Mouse (Mus musculus) mouse embryonic stem cell (cell line): ENCODE measurements around the gene Trim3.

Experiments
- in situ Hi-C, 2 experiments: fragments of 300-500 bp; cut with MboI; formaldehyde crosslinking; loops; 1 replicate in 1 of 2; 3 replicates in 1 of 2; pipeline ENCODE4 v1.14.3; 2019 to 2020; ENCODE audit warnings: low sequenced_read_pairs in 2 of 2, low pct_unique_long_range_greater_than_20kb in 1 of 2, mixed read lengths in 1 of 2; ENCODE audit not compliant: unreplicated experiment in 1 of 2

The Trim3 gene

DNA sequence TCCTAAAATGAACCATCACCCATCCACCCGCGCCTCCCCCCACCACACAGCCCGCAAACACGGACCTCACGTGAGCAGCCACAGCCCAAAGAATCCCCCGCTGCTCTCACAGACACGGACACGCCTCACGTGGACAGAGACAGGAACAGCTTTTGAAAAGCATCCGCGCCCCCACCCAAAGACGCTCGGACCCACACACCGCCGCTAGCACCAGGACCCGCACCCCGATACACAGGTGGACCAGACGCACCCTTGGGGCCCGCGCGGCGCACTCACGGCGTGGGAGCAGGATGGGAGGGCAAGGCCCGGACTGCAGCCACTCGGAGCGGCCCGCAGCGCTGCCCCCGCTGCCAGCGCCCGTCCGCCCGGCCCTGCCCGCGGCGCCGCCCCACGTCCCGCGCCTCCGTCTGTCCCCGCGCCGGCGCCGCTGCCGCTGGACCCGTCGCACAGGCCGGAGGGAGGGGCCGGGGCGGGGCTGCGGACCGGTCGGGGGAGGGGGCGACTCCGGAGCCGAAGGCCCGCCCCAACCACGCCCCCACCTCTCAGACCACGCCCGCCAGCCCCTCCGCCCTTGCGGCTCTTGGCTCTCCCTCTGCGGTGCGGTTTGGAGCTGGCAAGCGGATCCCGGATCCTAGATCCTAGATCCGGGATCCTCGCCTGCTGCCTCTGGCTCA is at the start of gene Trim3:
Trim3 (minus strand) TSS at position 445 of the 674 bp plus-strand sequence.
- in situ Hi-C loops: no loop called here

DNA sequence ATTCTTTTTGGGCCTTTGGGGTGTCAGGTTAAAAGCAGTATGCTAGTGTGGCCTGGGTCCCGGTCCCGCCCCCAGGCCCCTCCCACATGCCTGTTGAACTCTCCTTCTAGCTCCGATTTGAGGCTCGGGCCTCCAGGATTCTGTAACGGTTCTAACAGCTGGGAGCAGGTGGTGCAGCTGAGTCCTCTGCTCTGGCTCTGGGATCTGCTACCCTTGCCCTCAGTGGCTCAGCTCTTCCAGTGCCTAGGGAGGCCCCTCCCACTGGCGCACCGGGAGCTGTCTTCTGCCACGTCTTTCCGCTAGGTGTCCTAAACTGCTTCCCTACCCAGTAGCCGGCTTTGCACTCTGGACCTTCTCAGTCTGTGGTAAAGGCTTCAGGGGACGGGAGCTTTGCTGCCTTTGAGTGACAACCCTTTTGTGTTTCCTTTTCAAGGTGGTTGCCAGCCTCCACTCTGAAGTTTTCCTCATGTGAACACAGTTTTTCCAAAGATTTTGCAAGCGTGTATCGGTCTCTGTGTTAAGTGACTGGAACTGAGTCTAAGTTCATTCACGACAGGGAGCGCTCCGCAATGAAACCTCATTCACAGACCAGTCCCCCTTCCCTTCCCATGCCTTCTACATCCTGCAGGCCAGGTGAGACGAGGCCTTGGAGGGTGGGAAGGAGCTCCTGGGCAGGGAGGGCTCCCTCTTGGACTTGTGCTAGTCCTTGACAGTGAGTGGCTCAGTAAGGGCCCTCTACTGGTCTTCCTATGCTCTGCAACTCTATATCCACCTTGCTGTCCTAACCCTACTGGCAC is 17.5 kb upstream of the Trim3 start, which contains the start of gene Dnhd1:
Dnhd1 (plus strand) TSS at position 189 of the 797 bp plus-strand sequence.
- in situ Hi-C loops: no loop called here

DNA sequence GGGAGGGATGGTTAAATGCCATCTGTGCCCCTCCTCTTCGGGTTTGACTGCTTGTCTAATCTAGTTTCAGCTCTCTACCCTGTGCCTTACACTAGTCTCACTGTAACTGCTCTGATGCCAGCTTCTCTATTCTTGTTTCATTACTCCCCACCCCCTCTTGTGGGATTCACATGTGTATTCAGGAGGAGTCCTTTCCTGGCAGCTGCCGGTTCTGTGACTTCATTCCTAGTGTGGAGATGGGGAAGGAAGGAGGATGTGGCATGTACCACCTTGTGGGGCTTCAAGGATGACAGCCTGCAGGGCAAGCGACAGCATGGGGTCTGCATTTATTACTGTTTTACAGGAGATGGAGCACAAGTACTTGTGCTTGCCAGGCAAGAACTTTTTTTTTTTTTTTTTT is 8.6 kb upstream of the Trim3 start:
- in situ Hi-C loops: no loop called here

DNA sequence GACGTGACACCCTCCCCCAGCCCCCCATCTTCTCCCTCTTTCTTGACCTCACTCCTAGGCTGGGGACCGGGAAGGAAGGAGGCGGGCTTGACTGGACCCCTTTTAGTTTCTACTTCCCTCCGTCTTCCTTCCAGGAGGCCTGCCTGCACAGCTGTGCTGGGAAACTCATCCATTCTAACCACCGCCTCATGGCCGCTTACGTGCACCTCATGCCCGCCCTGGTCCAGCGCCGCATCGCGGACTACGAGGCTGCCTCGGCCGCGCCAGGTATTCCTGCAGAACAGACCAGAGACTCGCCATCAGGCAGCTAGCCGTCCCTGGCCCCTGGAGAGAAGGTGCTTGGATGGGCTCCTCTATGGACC is 7.5 kb upstream of the Trim3 start:
- in situ Hi-C loops: no loop called here

DNA sequence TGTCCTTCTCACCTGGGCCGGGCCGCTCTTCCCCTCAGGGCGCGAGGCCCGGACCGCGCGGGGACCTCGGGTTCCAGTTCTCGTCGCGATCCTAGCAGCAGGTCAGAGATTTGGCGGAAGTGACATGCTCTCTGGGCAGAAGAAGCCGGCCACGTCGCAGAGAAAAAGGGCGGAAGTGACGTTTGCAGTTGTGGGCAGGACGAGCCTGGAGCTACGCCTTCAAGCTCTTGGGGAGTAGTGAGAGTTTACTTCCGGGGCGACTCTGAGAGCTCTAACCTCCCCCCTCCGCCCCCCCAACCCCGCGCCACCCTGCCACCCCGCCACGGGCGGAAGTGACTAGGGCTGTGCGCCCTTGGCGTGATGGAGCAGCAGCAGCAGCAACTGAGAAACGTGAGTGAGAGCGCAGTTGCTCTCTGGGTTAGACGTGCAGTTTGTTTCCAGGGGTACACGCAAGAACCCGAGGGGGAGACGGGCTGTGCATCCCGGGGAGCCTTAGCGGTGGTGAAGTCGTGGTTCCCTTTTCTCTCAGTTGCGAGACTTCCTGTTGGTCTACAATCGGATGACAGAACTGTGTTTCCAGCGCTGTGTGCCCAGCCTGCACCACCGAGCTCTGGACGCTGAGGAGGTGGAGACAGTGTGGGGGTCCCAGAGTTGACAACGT is 7.0 kb upstream of the Trim3 start, which contains the start of the genes Arfip2 and Gm45799:
Arfip2 (minus strand) TSS at position 184 of the 661 bp plus-strand sequence.
Gm45799 (plus strand) TSS at position 320 of the 661 bp plus-strand sequence.
- in situ Hi-C loops: no loop called here

DNA sequence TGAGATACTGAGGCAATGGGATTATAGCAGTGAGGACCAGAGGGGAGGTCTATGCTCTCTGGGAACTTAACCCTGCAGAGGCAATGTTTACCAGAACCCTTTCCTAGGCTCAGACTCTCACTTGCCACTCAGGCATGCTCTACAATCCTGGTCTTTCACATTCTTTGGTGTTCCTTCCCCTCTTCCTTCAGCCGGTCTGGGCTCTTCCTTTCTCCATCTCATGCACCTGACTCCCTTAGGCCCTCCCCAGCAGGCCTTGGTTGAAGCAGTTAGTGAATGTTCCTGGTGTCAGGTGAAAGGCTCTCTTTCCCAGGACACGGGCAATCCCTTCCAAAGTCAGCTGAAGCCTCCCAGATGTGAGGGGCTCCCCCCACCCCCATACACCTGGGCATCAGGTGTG is 6.4 kb upstream of the Trim3 start, which contains the start of gene Timm10b:
Timm10b (plus strand) TSS at position 301 of the 400 bp plus-strand sequence.
- in situ Hi-C loops: no loop called here

DNA sequence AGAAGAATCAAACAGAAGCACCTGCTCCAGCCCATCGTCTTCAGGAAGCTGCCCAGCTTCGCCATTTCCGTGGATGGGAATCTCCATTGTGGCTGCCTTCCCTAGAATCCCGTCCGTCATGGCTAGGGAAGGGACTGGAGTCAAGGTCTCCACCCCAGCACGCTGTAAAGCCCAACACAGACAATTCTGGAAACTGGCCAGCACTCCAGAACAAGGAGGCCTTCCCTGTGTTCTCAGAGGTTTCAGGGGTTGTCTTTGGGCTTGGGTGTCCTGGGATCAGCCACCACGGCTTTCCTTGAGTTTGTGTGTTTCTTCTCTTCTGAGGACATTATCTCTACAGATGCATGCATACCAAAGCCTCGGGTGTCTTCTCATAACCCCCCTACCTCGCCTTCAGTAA is 5.9 kb upstream of the Trim3 start:
- in situ Hi-C loops: no loop called here

DNA sequence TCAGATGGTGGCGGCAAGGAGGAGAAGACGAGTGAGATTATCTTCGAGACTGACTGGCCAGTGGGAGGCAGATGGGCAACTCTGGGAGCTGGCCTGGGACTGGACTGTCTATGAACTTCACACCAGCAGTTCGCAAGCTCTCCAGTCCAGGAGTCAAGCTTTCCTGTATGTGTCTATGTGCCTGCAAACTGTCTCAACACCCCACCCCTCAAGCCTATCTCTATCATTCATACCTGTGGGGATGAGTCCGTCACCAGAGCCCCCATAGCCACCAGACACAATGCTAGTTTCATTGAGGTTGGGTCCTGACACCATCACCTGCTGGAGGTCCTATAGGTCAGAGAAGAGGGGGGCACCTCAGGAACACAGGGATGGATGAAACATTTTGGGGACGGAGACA is 5.4 kb upstream of the Trim3 start:
- in situ Hi-C loops: no loop called here

DNA sequence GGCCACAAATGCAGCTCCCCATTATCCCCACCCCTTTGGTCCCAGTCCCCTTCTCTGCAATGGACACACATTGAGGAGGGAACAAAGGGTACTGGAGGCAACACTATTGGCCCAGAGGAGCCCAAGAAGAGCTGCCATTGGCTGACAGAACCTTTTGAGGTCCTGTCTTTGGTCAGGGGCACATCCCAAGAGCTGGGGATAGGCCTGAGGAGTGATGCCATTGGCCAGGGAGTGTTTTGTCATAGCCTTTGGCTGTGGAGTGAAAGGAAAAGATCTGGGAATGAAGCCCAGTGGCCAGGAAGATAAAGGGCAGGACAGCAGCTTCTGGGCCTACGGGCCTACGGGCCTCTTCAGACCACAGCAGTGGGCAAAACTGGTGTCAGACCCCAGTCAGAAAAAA is 2.4 kb upstream of the Trim3 start:
- in situ Hi-C loops: no loop called here

DNA sequence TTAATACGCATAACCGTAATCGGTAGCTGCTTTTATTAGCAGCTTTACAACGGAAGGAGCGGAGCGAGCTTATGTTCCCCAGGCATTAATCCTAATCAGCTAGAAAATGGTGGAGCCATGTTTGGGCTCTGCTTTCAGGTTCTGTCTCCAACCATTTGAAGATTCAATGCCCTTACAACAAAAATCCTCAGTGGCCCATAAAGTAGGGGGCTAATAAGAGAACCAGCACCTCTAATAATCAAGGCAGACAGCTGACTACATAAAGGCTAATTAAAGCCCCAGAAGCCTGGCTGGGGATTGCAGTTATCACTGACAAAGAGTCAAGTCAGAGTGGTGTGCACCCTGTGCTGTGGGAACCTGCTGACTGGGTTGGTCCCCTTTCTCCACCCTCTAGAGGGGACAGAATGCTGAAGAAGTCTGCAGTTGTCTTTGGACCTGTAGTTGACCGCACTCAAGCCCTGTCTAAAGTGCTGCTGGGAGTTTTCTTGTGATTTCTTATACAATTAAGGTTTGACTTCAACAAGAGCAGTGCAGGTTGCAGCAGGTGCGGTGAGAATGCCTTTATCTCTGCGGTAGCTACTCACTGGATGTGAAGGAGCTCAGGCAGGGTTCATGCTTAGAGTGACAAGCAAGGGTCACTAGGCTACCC is 1.0 kb upstream of the Trim3 start:
- in situ Hi-C loops: no loop called here

DNA sequence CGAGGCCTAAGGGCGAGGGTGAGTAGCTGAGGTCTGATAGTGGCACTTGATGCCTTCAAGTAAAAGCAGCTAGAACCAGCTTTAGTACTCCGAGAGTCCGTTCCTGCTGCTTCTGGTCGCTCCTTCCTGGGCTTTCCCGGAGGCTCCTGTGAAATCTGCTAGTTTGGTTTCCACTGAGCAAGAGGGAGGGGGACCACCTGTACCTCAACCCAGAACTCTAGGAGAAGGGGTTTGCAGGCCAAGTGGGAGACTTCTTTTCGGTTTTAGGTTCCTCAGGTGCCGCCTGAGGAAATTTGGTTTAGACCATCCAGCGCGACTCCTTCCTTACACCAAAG is 397 bp upstream of the Trim3 start:
- in situ Hi-C loops: no loop called here

DNA sequence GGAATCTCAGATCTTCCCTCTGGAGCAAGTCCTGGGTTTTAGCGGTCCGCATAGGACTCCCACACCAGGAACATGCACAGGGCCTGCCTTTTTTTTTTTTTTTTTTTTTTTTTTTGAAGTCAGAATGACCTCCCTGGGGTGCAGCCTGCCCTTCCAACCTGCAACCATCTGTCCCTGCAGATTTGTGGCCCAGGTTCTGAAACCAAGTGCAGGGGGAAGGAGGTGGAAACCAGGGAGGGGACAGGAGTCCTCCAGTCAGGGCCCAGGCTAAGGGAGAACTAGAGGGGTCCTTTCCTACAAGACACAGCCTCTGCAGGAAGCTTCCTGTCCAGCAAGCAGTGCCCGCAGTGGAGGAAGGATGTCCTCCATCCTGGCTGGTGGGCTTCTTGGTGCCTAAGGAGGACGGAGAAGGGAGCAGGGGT is 809 bp downstream of the Trim3 start:
- in situ Hi-C loops: no loop called here

DNA sequence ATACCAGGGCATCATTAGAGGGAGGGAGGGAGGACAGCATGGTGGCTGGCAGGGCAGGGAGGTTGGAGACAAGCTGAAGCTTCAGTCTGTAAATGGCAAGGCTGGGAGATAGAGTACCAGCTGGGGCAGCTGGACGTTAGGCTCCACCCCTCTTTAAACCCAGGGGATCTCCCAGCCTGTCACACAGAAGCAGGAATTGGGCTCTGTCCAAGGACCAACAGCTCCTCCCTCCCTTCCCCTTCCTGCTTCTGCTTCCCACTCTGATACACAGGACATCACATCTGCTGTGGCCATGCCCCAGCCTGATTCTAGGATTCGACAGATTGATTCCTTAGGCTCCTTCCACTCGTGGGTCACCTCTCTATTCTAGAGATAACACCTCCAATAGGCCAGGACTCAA is 4.7 kb downstream of the Trim3 start:
- in situ Hi-C loops: no loop called here

DNA sequence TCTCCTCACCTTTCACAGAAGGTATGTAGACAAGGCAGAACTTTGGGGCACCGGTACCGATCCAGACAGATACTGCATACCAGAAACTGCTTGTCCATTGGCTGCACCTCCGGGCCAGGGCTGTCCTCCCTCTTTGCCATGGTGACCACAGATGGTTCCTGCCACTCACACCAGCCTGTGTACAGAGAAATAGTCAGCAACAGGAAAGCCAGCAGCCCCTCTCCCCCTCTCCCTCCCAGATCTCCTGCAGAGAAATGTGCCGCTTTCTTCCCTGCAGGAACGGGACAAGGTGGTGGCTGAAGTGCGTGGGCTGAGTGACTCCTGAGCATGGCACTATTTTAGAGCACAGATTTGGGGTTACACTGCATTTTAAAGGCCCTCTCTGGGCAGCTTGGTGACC is 8.0 kb downstream of the Trim3 start:
- in situ Hi-C loops: no loop called here

DNA sequence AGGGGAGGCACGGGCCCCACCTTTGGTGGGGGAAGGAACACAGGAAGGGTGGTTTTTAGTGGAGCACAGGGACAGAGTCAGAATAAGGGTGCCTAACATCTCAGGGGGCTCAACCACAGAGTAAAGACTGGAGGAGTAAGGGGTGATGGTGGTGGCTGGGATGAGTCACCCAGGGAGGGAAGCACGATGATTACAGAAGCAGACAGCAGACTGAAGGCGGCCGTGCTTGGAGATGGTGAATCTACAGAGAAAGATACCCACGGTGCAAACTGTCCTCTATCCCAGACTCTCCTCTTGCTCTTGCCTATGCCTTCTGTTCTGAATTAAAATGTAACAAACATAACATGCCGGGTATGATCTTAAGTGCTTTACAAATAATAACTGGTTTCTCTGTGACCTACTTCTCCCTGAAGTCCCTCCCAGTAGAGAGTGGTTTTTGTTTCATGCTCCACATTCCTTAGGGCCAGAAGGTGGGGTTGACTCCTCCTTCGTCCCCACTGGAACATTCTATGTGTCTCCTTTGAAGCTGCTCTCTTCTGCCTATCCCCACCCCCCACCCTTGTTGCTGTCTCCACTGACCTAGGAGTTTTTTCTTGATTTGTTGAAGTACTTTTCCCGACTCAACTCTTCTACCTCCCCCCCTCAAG is 11.6 kb downstream of the Trim3 start:
- in situ Hi-C loops: no loop called here

DNA sequence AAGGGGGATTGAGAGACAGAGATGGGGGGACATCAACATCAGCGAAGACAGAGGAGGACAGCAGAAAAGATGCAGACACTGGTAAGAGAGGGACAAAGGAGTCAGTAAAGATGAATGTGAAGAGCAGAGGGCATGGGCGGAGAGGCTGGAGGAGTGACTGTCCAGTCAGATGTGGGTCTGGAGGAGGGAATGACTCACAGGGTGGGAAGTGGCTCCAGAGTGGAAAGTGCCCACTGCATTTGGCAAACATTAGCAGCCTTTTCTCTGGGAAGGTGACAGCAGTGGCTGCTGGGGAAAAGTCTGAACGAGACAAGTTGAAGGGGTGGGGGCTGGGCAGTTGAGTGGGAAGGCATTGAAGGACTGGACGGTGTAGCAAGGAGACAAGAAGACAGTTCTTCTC is 12.3 kb downstream of the Trim3 start:
- in situ Hi-C loops: no loop called here

DNA sequence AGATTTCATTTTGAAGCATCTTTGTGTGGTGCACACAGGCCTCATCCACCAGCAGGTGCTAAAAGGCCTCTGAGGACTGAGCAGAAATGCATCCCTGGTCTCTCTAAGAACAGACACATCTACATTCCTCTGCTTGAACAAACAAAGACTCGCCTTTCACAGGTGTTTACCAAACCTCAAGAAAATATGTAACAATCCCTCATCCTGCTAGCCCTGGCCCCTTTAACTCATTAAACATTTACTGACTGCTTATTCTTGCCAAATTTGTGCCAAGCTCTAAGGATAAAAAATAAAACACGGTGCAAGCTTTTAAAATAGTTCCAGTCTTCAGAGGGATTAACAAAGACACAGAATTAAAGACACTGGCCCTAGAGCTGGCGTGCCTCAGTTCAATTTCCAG is 13.7 kb downstream of the Trim3 start:
- in situ Hi-C loops: no loop called here

DNA sequence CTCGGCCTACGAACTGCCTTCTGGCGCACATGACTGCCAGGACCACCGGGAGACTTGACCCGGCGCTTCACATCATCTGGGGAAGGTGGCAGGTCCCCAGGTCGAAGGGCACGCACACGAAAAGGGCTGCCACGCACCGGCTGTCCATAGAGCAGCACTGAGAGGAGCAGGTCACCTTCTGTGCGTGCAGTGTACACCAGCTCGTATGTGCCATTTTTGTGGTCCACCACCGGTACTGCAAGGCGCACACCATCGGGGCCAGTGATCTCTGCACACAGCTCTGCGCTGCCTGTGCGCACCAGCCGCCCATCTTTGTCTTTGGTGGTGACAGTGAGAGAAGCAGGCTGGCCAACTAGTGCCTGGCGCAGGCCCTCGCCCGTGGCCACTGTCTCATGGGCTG is 15.6 kb downstream of the Trim3 start:
- in situ Hi-C loops: no loop called here

DNA sequence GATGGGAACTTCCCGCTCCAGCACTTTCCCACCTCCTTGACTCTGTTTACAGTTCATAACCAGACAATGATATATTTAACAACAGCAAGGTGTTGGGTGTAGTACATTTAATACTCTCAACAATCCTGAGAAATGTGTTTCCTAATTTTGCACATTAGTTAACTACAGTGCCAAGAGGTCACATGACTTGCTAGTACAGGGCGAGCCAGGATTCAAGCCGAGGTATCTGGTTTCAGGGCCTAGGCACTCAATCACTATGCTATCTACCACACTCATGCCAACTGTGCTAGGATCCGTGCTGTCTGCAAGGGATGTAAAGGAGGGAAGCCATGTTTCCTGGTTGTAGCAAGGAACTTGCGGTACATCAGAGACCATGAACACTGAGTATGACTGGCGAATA is 16.8 kb downstream of the Trim3 start:
- in situ Hi-C loops: no loop called here
